Mouse (Mus musculus) WW6 (cell line): ENCODE data around the gene Zfp978.
"Not testable (repeated sequence)": the region's sequence is repeated elsewhere in the genome, so short reads cannot be mapped to it uniquely, and the experiment has no call there.

Source experiments
- DNase-seq: peaks from one replicate; pipeline ENCODE4 v3.0.0-alpha.2; 2013; ENCODE audit warnings: low read depth, low spot score

The Zfp978 gene

DNA sequence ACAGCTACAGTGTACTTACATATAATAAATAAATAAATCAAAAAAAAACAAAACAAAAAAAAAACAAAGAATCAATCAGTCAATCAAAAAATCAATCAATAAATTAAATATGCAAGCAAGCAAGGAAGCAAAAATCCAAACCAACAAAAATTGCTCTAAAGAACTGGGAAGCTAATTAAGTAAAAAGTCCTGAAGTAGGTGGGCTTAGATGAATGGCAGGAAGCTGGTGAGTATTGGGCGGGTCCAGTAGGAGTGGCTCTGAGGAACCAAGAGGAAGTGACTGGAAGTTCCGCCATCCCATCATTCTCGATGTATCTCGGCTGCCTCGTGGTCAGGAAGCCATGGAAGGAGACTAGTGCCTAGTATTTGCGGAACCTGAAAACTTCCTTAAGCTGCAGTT lies at the start of gene Zfp978:
Gene Zfp978 (plus strand): TSS at position 301 of the 400 bp plus-strand sequence.
- DNase-seq, result not testable (repeated sequence)

DNA sequence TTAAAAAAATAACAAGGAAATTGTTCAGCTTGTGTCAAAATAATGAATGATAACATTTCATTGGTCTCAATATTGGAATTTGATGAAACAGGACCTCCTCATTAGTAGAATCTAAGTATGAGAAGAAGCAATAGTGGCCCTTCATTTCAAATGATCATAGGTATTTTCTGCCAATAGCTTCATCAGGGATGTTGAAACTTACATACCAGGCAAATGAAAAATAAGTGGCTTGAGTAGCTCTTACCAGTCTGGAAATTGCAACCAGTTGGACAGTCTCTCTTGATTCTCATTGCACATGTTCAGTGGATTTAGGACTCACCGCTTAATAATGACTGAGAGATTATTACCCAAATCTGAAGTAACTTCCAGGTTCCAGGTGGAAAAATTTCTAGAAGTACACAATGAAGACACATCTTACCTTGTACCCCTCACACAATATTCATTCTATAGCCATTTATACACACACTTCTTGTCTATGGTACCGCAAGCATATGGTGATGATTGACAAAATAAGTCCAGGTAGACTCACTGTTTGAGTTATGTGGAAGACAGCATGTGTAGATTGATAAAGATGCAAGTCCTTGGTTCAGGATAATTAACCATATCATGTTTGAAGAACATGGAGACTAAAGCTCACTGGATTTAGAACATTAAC lies 25.9 kb upstream of the Zfp978 start:
- DNase-seq, result not testable (repeated sequence)

DNA sequence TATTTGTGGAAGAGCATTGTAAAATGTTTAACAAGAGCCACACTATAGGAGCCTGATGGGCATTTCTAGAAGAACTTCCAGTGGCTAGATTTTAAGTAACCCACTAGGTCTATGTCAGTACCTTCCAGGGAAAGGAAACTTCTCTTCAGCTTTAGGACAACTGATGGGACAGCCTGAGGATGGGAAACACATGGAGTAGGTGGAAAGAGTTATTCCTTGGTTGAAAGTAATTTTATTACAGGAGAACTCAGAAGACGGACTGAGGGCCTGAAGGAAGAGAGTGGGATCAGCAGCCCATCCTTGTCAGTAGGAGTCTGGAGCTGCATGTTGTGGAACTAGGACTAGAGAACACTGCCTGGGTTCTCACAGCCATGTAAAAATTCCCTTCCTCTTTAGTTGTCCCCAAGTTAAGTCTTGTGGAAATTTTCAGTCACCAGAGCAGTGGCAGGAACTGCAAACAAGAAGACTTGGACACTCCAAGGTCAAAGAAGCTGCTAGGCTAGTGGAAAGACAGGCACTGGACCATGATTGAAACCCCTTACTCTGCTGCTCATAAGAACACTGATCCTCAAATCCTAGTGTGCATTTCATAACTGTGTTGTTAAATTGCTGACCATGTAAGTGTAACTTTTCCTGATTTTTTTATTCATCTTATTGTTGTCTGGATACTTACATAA lies 25.3 kb upstream of the Zfp978 start:
- DNase-seq, result not testable (repeated sequence)

DNA sequence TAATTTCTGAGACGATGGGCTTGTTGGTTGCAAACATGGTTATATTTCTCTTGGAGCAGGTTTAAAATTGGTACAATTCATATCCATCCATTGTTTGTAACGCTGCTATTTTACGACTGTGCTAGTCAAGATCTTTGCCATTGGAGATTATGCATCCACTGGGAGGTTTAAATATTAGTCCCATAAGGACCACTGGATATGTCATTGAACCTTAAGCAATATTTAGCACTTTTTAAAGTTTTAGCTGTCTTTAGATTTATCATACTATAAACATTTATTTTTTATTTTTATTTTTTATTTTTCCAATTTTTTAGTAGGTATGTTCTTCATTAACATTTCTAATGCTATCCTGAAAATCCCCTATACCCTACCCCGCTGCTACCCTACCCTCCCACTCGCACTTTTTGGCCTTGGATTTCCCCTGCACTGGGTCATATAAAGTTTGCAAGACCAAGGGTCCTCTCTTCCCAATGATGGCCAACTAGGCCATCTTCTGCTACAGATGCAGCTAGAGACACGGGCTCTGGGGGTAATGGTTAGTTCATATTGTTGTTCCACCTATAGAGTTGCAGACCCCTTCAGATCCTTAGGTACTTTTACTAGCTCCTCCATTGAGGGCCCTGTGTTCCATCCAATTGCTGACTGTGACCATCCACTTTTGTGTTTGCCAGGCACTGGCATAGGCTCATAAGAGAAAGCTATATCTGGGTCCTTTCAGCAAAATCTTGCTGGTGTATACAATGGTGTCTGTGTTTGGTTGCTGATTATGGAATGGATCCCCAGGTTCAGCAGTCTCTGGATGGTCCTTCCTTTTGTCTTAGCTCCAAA lies 24.5 kb upstream of the Zfp978 start:
- not testable (repeated sequence) for DNase-seq

DNA sequence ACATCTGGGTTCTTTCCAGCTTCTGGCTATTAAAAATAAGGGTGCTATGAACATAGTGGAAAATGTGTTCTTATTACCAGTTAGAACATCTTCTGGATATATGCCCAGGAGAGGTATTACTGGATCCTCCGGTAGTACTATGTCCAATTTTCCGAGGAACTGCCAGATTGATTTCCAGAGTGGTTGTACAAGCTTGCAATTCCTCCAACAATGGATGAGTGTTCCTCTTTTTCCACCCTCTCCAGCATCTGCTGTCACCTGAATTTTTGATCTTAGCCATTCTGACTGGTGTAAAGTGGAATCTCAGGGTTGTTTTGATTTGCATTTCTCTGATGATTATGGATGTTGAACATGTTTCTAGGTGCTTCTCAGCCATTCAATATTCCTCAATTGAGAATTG lies 23.6 kb upstream of the Zfp978 start:
- DNase-seq, result not testable (repeated sequence)

DNA sequence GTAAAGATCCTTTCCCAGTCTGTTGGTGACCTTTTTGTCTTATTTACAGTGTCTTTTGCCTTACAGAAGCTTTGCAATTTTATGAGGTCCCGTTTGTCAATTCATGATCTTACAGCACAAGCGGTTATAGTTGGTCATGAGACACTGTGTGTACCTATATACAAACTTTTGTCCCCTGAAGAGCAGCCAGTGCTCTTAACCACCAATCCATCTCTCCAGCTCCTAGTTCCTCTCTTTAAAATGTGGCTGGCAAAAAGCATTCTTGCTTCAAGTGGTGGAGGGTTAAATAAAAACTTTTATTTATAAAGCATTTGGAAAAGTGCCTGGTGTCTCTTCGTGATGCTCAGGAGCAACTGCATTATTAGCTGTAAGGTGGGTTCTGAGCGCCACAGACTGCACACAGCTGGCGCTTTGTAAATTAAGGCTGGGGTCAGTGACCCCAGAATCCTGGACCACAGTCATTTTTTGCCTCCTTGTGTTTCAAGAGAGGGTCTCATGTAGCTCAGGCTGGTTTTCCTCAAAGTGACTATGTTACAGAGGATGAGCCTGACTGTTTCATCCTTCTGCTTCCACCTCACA lies 23.0 kb upstream of the Zfp978 start:
- no peak for DNase-seq

DNA sequence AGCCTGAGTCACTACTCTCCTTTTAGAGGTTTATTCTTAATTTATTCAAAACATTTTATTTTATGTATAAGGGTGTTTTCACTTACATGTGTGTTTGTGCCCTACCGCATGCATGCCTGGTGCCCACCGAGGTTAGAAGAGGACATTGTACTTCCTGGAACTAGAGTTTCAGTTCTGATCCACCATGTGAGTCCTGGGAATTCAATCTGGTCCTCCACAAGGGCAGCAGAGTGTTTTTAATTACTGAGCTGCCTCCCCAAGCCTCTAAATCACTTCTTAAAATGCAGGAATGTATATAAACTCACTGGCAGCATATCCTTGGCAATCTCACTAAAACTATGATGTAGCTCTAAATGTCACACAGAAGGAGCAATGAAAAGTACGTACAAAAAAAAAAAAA lies 22.4 kb upstream of the Zfp978 start:
- not testable (repeated sequence) for DNase-seq

DNA sequence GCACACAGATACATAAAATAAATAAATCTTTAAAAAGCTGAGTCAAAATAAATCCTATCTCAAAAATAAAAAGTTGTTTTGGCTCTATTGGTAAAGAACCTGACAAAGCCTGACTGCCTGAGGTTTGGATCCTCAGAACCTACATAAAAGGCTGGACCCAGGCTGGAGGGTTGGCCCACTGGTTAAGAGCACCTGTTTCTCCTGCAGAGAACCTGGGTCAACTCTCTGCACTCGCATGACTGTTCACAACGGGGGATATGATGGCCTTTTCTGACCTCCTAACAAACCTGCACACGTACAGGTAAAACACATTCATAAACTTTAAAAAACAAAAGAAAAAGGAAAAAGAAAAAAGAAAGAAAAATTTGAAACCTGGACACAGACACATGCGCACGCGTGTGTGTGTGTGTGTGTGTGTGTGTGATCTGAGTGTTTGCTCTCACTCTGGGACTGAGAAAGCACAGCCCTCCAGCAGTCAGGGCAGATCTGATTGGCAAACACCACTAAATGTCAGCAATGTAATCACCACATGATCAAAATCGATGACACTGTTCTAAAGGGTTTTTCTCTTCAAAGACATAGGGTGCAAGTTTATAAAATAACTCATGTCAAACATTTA lies 21.4 kb upstream of the Zfp978 start:
- DNase-seq, result not testable (repeated sequence)

DNA sequence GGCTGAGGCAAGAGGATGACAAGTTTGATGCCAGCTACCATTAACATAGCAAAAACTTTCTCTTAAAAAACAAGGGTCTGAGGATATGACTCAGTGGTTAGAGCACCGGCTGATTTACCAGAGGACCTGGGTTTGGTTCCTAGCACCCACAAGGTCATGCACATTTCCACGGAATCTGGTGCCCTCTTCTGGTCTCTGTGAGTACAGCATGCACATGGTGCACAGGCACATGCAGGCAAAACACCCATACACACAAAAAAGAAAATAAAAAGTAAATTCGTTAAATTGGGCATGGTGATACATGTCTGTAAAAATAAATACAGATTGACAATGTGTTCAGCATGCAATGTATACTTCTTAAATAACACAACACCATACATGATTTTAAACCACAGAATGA lies 20.9 kb upstream of the Zfp978 start:
- DNase-seq, result not testable (repeated sequence)

DNA sequence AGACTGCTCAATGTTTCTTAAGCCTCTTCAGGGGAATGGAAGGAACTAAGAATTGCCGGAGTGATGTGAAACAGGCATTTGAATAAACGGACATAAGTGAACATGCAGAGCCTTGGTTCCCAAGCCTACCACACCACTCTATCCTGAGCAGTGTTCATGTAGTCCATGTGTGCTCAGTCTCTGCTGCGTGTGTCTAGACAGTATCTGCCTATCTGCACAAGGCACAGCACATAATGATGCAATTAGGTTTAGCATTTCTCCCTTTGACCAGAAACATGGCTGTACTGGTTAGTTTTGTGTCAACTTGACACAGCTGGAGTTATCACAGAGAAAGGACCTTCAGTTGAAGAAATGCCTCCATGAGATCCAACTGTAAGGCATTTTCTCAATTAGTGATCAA lies 20.2 kb upstream of the Zfp978 start:
- DNase-seq, result not testable (repeated sequence)

DNA sequence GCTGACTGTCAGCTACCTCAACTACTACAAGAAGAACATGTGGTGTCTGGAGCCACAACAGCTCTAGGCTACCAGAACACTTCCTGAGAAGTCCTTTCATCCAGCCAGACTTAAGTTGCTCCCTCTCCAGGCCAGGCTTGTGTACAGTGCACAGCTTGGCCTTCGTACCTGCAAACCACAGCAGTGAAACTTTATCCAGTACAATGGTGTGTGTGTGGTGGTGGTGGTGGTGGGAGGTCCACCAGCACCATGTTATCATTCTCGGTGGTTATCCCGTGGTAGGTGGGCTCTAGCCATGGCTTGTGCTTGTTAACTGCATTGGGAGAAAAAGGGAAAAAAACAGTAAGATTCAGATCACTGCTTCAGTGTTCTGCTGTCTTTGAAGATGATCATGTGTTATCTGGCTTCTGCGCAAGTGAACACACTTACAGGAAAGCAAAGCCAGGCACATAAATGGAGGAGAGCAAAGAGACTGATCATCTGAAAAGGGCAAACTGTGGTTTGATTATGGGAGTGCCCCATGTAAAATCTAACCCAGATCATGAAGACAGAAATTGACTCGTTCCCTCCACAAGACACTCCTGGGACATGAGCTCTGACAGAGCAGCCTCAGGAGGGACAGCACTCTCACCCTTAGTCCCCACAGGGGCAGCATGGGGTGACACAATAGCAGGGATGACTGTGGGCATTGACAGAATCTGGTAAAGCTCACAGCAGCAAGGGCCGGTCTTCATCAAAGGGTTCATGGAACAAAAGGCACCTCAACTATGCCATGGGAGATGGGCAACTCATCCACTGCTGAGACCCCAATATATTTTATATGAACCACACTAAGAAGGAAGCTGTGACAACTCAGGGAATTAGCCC lies 17.8 kb upstream of the Zfp978 start:
- not testable (repeated sequence) for DNase-seq

DNA sequence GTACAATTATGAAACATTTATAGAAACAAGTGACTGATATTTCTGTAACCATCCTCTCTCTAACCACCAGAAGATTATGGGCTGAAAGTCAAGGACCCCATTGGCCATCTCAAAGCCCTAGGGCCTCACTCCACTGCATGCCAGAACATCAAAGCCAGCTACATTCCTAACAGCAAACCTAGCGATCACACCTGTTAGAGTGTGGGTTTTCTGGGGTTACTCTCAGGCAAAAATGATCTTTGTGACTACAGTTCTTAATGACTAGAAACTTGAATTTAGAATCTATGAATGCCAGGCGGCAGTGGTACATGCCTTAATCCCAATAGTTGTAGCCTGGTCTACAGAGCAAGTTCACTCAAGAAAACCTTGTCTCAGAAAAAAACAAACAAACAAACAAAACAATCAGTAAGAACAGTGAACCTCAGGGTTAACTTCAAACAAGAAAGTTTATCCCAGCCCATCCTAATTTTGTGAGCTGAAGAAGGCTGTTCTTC lies 16.0 kb upstream of the Zfp978 start:
- not testable (repeated sequence) for DNase-seq

DNA sequence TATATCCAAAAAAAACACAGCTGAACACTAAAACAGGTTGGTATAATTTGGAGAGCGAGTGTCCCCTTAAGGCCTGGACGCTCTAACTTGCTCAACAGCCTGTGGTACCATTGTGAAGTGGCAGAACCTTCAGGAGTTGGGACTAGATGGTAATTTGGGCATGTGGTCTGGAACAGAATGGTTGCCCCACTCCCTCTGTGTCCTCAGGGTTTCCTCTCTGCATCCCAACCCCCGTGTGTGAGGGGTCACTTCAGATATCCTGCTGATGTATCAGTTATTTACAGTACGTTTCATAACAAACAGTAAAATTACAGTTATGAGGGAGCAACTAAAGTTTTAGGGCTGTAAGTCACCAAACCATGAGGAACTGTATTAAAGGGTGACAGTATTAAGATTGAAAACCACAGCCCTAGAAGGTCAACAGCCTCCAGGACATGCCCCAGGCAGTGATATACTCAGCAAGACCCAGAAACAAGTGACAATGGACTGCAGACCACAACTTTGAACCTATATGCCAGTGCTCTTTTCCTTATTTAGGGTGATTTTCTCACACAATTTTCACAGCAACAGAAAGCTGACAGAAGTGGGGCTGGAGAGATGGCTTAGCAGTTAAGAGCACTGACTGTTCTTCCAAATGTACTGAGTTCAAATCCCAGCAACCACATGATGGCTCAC lies 14.6 kb upstream of the Zfp978 start:
- not testable (repeated sequence) for DNase-seq

DNA sequence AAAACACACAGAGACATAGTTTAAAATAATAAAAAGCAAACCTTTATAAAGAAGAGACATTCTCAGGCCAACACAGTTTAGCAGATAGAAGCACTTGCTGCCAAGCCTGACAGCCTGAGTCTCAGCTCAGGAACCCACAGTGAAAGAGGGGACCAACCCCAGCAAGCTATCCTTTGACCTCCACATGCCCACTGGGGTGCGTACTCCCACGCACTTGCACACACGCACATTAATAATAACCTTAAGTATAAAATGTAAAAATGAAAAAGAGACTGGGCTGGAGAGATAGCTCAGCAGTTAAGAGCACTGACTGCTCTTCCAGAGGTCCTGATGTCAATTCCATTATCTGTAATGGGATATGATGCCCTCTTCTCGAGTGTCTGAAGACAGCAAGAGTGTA lies 13.8 kb upstream of the Zfp978 start:
- DNase-seq, result not testable (repeated sequence)

DNA sequence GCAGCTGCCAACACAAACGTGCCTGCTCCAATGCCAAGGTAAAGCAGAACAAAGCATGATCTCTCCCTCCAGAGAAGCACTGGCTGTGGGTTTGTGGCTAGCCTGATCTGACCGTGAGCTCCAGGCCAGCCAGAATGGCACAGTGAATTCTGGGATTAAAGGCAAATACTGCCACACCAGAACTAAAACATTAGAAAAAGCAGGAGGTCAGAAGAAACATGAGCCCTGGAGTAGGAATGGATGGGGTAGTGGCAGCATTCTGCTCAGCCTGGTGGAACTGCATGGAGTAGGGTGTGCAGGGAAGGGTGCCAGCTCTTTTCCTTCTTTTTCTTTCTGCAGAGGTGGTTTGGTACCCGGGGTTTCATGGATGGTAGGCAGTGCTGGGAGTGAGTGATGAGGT lies 13.2 kb upstream of the Zfp978 start:
- DNase-seq, result not testable (repeated sequence)

DNA sequence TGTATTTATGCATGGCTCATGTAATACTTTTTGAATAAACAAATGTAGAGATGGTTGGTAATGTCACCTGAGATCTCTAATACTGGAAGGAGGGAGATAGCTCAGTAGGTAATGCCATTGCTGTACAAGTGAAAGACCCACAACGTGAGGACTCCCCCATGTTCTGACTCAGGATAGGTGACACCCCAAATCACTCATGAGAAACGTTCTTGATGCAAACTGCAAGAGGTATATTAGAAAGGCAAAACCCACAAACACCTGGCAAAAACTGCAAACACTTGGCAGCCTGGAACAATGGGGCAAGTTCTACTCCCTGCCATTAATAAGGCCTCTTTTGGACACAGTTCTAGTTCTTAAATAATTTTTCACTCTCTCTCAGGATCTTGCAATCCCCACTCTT lies 12.7 kb upstream of the Zfp978 start:
- not testable (repeated sequence) for DNase-seq

DNA sequence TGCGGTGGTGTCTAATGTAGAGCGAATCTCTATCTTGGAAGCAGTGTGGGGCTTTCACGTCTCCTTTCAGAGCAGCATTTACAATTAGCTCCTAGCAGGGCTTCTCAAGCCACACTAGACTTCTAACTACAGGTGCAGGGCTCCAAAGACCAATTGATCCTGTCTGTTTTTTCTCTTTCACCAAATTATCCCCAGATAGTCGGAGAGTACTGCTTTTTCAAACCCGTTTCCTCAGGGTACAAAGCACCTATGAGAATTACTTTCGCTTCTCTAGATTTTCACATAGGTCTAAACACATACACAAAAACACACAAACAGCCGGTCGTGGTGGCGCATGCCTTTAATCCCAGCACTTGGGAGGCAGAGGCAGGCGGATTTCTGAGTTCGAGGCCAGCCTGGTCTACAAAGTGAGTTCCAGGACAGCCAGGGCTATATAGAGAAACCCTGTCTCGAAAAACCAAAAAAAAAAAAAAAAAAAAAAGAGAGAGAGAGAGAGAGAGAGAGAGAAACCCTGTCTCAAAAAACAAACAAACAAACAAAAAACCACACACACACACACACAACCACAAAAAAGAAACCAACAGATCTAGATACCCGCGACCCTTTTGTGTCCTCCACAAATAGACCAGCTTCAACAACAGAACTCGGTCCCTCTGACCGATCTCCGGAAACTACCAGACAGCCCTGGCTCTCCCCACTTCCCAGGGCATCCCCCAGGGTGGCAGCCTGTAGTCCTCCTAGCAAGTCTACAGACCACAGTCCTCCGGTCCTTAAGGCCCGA lies 12.0 kb upstream of the Zfp978 start:
- DNase-seq, result not testable (repeated sequence)

DNA sequence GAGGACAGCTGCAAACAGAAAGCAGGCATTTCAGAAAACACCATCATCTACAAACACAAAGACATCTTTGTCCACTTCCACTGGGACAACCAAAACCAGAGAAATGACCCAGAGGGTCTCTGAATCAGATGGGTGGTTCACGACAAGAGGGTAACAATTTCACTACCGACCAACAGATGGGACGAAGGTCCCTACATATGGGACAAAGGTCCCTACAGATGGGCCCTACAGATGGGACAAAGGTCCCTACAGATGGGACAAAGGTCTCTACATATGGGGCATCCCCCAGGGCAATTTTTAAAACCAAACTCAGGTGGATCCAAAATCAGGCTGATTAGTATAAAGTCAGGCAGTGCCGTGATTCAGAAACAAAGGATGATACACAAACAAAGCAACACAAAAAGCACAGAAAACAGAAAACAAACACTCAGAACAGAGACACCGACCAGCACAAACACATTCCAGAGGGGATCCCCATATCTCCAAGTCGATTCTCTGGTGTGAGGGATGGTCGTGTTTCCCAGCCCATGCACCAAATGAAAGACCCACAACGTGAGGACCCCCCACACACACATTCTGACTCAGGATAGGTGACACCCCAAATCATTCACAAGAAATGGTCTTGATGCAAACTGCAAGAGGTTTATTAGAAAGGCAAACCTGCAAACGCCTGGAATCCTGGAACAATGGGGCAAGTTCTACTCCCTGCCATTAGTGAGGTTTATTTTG lies 11.3 kb upstream of the Zfp978 start:
- not testable (repeated sequence) for DNase-seq
